Mouse (Mus musculus) neutrophil, adult 59 days (primary cell): ENCODE data around the gene Topaz1. TPM values are rescaled to one million over a fixed set of nuclear protein-coding genes. Genes with fewer than 3 reads are reported as not detected.

Source experiments
- total RNA-seq, 2 experiments: library from RNA; stranded (reverse); gene quantifications; 1 replicate in 1 of 2; 2 replicates in 1 of 2; pipeline ENCODE4 v1.2.4; 2023

The Topaz1 gene
- total RNA-seq, result not detected

GRCm38 (mm10) chr9:122747060-122747459 is at the start of gene Topaz1:
Gene Topaz1, plus strand, starts transcription at chr9:122747346.

GRCm38 (mm10) chr9:122805053-122805844 is 58.1 kb downstream of the Topaz1 start, which contains the start of gene Tcaim:
Gene Tcaim, plus strand, starts transcription at chr9:122805539.

GRCm38 (mm10) chr9:122843760-122844159 is 96.6 kb downstream of the Topaz1 start, which contains the start of gene Gm35549:
Gene Gm35549, minus strand, starts transcription at chr9:122844035.

Other genes starting within 250 kb of the Topaz1 start
- gene Tcaim, start 58.2 kb downstream of the Topaz1 start, total RNA-seq, result 1 to 10 TPM; 4.4 to 6.0 TPM
- not detected for gene Gm35549, start 96.7 kb downstream of the Topaz1 start, total RNA-seq
- gene Zfp445, start 118.7 kb downstream of the Topaz1 start, total RNA-seq, result 100 to 1,000 TPM; 100 to 107 TPM
- under 1 TPM; 0.49 to 0.87 TPM for gene Zkscan7, start 138.3 kb downstream of the Topaz1 start, total RNA-seq
- under 1 TPM; 0.44 to 0.86 TPM for gene Zfp105, start 175.7 kb downstream of the Topaz1 start, total RNA-seq
- 10 to 100 TPM; 23.2 to 25.3 TPM for gene 1110059G10Rik, start 203.7 kb downstream of the Topaz1 start, total RNA-seq
- 10 to 100 TPM; 60.1 to 86.8 TPM for gene Kif15, start 203.7 kb downstream of the Topaz1 start, total RNA-seq